Mouse (Mus musculus) kidney, postnatal 0 days (tissue): Measurements from ENCODE around the gene Pipox. TPM values are rescaled to one million over a fixed set of nuclear protein-coding genes. Genes with fewer than 3 reads are reported as not detected.

Experiments
- ATAC-seq: fragments of 200-750 bp; cut with Nextera tagmentation; replicated peaks from 2 replicates; pipeline ENCODE4 v1.8.0; 2017; ENCODE audit warnings: low read depth, moderate number of reproducible peaks, moderate TSS enrichment, moderate library complexity; ENCODE audit not compliant: low FRiP score
- DNase-seq: peaks from one replicate; pipeline ENCODE4 v3.0.0-alpha.2; 2016; ENCODE audit warnings: low spot score
- H3K27ac ChIP-seq: fragments of 300-500 bp; sonication (generic); 2 replicates; pipeline ENCODE4 v1.5.1; 2014; ENCODE audit warnings: mild to moderate bottlenecking
- H3K27me3 ChIP-seq: fragments of 300-500 bp; sonication (generic); 2 replicates; pipeline ENCODE4 v1.6.1; 2014; ENCODE audit warnings: low read length, mixed read lengths; ENCODE audit not compliant: insufficient read depth
- H3K36me3 ChIP-seq: fragments of 300-500 bp; sonication (generic); 2 replicates; pipeline ENCODE4 v1.6.1; 2014; ENCODE audit warnings: low read length, mixed read lengths; ENCODE audit not compliant: insufficient read depth
- H3K4me1 ChIP-seq: fragments of 300-500 bp; sonication (generic); replicated peaks from 2 replicates; pipeline ENCODE4 v1.6.1; 2014; ENCODE audit warnings: antibody characterized with exemption, low read length, mixed read lengths; ENCODE audit not compliant: insufficient read depth
- H3K4me2 ChIP-seq: fragments of 300-500 bp; sonication (generic); 2 replicates; pipeline ENCODE4 v1.6.1; 2014; ENCODE audit warnings: mild to moderate bottlenecking, low read length, moderate library complexity, mixed read lengths
- H3K4me3 ChIP-seq: fragments of 300-500 bp; sonication (generic); replicated peaks from 2 replicates; pipeline ENCODE4 v1.5.1; 2014; ENCODE audit warnings: low read depth, low read length
- H3K9ac ChIP-seq: fragments of 300-500 bp; sonication (generic); 2 replicates; pipeline ENCODE4 v1.6.1; 2014; ENCODE audit warnings: low read depth, low read length
- H3K9me3 ChIP-seq: fragments of 300-500 bp; sonication (generic); replicated peaks from 2 replicates; pipeline ENCODE4 v1.6.1; 2016; ENCODE audit warnings: low read length, inconsistent platforms, mixed read lengths
- CTCF ChIP-seq: IDR thresholded peaks from 2 replicates; pipeline ENCODE4 v1.5.1; 2016; ENCODE audit warnings: antibody characterized with exemption, low read depth, mild to moderate bottlenecking, moderate library complexity
- WGBS: fragments of 180-500 bp; shearing (Covaris S2); extraction: QIAGEN DNeasy Blood & Tissue Kit; methylation state at CpG from one replicate; pipeline ENCODE4 v1.1.7; 2014; 5-methylcytosine and 5-hydroxymethylcytosine counted together
- polyA plus RNA-seq: library from polyadenylated mRNA; unstranded; fragments of >200 nt; fragmentation: Nextera tagmentation; extraction: Ambion mirVana; gene quantifications from 2 replicates; pipeline ENCODE4 v1.2.1, GENCODE M21; 2015

The Pipox gene
- polyA plus RNA-seq, 1 experiment from 2014 or later = 20.9 TPM

- TF ChIP-seq CTCF = no peak
- Histone ChIP-seq H3K4me2 (no peak overlapping the region), H3K36me3 (peaks cover 8% of the 10 kb centered on the region; the same call in 1 of the 2 replicates), H3K4me3 (no peak overlapping the region), H3K27me3 (no peaks in the 10 kb centered on the region), H3K9me3 (no peaks in the 10 kb centered on the region), H3K27ac (no peak overlapping the region), H3K4me1 (0 out of 2 replicates have a peak, but pooled peaks cover 5% of the 10 kb centered on the region), H3K9ac (no peak overlapping the region)
- WGBS = 33% methylated on average over 11 of the region's 12 CpGs
- no peak for DNase-seq
- ATAC-seq = no peak
Observed at GRCm38 (mm10) chr11:77867419-77868083, 26.3 kb downstream of the Pipox start.

DNA sequence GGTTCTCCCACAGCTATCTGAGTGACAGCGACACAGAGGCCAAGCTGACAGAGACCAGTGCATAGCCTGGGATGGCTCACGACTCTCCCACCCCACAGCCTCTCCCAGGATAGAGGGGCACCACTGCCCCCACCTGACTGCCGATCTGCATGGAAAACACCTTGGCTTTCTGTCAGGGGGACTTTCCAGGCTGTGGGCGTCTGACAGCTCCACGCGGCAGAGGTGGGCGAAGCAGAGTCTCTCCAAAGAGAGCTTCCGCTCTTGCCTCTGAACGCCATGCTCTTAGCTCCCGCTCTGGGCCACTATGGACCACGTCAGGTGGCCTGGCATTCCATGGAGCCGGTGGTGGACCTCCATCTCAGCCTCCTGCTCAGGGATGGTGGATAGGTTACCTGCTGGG, 29.1 kb downstream of the Pipox start:
- 68% methylated on average over 12 of the region's 12 CpGs for WGBS
- no peak for DNase-seq
- TF ChIP-seq CTCF = no peak

DNA sequence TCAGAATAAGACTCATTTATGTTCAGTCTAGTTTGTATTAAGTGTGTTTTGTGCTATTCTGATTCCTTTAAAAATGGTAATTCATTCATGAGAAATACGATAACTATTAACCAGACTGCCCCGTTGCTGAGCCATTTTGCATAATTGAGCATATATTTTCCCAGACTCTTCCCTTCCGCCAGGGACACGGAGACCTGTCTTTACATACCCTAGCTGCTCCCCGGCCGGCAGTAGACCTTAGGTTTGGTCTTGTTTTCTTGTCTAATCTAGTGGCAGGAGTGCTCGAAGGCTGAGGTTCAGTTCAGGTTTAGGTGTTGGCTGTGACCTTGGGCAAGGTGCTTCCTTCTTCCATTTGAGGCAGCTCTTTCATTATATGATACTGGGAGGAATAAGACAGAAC, 31.0 kb downstream of the Pipox start:
- no peaks in the 10 kb centered on the region for H3K27me3 ChIP-seq
- H3K9ac ChIP-seq = no peak overlapping the region
- H3K4me2 ChIP-seq = no peak overlapping the region
- peaks cover 16% of the 10 kb centered on the region for H3K36me3 ChIP-seq
- 67% methylated on average over 7 of the region's 7 CpGs for WGBS
- DNase-seq = no peak
- H3K4me1 ChIP-seq = no peaks in the 10 kb centered on the region
- H3K27ac ChIP-seq = no peak overlapping the region
- no peak for ATAC-seq
- H3K4me3 ChIP-seq = no peak overlapping the region
- TF ChIP-seq CTCF = no peak
- H3K9me3 ChIP-seq = no peaks in the 10 kb centered on the region

More for the DNA sequence above, 29.1 kb downstream of the Pipox start:
- no peaks in the 10 kb centered on the region for H3K4me1 ChIP-seq
- H3K9ac ChIP-seq = no peak overlapping the region
- H3K36me3 ChIP-seq = peaks cover 15% of the 10 kb centered on the region; the same call in 1 of the 2 replicates
- no peak for ATAC-seq
- H3K9me3 ChIP-seq = no peaks in the 10 kb centered on the region
- no peak overlapping the region for H3K4me2 ChIP-seq
- H3K27me3 ChIP-seq = no peaks in the 10 kb centered on the region
- H3K4me3 ChIP-seq = no peak overlapping the region
- no peak overlapping the region for H3K27ac ChIP-seq

DNA sequence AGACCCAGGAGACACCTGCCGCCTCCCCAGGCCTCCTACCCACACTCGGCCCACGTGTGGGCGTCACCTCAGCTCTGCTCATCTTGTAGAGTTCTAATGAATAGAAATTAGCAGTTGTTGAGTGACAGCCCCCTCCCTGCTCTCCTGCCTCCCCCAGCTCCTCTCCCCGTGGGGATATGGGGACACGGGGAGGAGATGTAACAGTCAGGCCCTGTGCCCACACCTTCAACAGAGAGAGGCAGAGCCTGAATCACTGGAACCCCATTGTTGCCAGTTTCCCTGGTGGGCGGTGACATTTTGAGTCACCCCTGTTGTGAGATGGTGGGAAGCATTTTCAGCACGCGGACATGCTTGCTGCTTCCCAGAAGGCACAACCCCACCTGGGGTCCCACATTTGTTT, 32.9 kb downstream of the Pipox start:
- Histone ChIP-seq H3K27me3 (no peaks in the 10 kb centered on the region), H3K4me1 (no peaks in the 10 kb centered on the region), H3K36me3 (peaks cover 24% of the 10 kb centered on the region), H3K4me3 (no peak overlapping the region), H3K27ac (no peak overlapping the region), H3K4me2 (no peak overlapping the region), H3K9ac (no peak overlapping the region), H3K9me3 (no peaks in the 10 kb centered on the region)
- WGBS = 67% methylated on average over 9 of the region's 9 CpGs
- DNase-seq (no peak), ATAC-seq (no peak)
- TF ChIP-seq CTCF = no peak

DNA sequence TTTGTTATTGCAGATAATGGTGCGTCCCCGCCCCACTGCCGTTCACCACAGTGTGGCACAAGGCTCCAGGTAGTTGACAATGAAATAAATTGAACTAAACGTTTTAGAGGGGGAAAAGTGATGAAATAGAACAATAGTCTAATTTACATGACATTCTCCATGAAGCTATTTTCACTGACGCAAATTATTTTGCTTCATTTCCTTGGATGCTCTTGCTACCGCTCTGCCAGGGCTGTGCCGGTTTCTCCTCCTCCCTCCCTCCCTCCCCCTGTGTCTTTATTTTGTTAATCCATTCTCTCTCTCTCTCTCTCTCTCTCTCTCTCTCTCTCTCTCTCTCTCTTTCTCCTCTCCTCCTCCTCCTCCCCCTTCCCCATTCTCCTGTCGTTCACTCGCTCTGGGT, 35.3 kb downstream of the Pipox start:
- no peak overlapping the region for H3K9ac ChIP-seq
- no peak for DNase-seq
- no peak overlapping the region for H3K4me3 ChIP-seq
- H3K27ac ChIP-seq = no peak overlapping the region
- no peak for TF ChIP-seq CTCF
- 0 out of 2 replicates have a peak, but pooled peaks cover 4% of the 10 kb centered on the region for H3K4me1 ChIP-seq
- 67% methylated on average over 9 of the region's 9 CpGs for WGBS
- H3K9me3 ChIP-seq = no peaks in the 10 kb centered on the region
- H3K27me3 ChIP-seq = no peaks in the 10 kb centered on the region
- H3K36me3 ChIP-seq = peaks cover 24% of the 10 kb centered on the region
- no peak for ATAC-seq
- H3K4me2 ChIP-seq = no peak overlapping the region

GRCm38 (mm10) chr11:77857089-77857488, 36.8 kb downstream of the Pipox start:
- Histone ChIP-seq H3K4me3 (no peak overlapping the region), H3K27me3 (no peaks in the 10 kb centered on the region), H3K9me3 (no peaks in the 10 kb centered on the region), H3K27ac (no peak overlapping the region), H3K4me1 (0 out of 2 replicates have a peak, but pooled peaks cover 4% of the 10 kb centered on the region), H3K9ac (no peak overlapping the region), H3K4me2 (no peak overlapping the region), H3K36me3 (peaks cover 35% of the 10 kb centered on the region)
- no peak for TF ChIP-seq CTCF
- no peak for DNase-seq
- 86% methylated on average over 6 of the region's 6 CpGs for WGBS
- ATAC-seq = no peak

DNA sequence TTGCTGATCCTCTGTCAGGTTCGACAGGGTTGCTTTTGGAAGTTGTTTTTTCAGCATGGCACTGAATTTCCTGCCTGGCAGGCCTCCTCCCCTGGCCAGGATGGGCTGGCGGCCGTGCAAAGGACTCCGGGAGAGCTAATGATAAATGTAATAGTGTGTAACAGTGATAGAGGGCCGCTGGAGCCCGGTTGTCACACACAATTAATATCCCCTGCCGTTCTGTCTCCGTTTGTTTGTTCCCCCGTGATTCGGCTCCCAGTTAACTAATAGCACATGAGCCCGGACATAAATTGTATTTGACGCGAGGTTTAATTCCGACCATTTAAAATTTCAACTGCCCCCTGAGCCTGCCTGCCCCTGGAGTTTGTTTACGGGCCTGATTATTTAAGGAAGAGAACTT, 38.5 kb downstream of the Pipox start:
- Histone ChIP-seq H3K4me2 (no peak overlapping the region), H3K36me3 (peaks cover 38% of the 10 kb centered on the region), H3K4me3 (no peak overlapping the region), H3K9ac (no peak overlapping the region), H3K27ac (no peak overlapping the region), H3K4me1 (peaks cover 4% of the 10 kb centered on the region; the same call in 1 of the 2 replicates), H3K27me3 (no peaks in the 10 kb centered on the region), H3K9me3 (no peaks in the 10 kb centered on the region)
- ATAC-seq (no peak), DNase-seq (no peak)
- 27% methylated on average over 15 of the region's 15 CpGs for WGBS
- no peak for TF ChIP-seq CTCF
